Mouse (Mus musculus) neutrophil, adult 83 days (primary cell): ENCODE measurements around the gene Rab33a. TPM values are rescaled to one million over a fixed set of nuclear protein-coding genes. Genes with fewer than 3 reads are reported as not detected.

Experiments used
- total RNA-seq, 2 experiments: library from RNA; stranded (reverse); gene quantifications; one replicate each; pipeline ENCODE4 v1.2.4; 2023

Rab33a gene
- total RNA-seq: not detected

GRCm38 (mm10) chrX:48518808-48519548 lies at the start of gene Rab33a:
Rab33a (plus strand) TSS chrX:48519285.

GRCm38 (mm10) chrX:48513166-48513807 lies 5.8 kb upstream of the Rab33a start, which contains the start of gene Aifm1:
Aifm1 (minus strand) TSS chrX:48513563.

Other genes starting within 250 kb of the Rab33a start
- 10 to 100 TPM; 21.3 to 26.5 TPM for gene Bcorl1, start 177.9 kb upstream of the Rab33a start, total RNA-seq
- 10 to 100 TPM; 87.3 to 90.4 TPM for gene Elf4, start 56.2 kb upstream of the Rab33a start, total RNA-seq
- gene Aifm1, start 5.7 kb upstream of the Rab33a start, total RNA-seq: 10 to 100 TPM; 16.5 to 17.9 TPM
- gene Zfp280c, start 75.2 kb downstream of the Rab33a start, total RNA-seq: 10 to 100 TPM in 1 of 2 experiments, 1 to 10 TPM in 1; 8.6 to 11.0 TPM
- gene Slc25a14, start 104.1 kb downstream of the Rab33a start, total RNA-seq: 1 to 10 TPM; 2.3 to 4.5 TPM
- not detected for gene Gpr119, start 155.2 kb downstream of the Rab33a start, total RNA-seq
- gene Rbmx2, start 175.7 kb downstream of the Rab33a start, total RNA-seq: 1 to 10 TPM; 5.3 to 5.4 TPM